Mouse (Mus musculus) layer of hippocampus, postnatal 10 days (tissue): ENCODE results near the gene Chst12. TPM values are rescaled to one million over a fixed set of nuclear protein-coding genes. Genes with fewer than 3 reads are reported as not detected.
"Not testable (repeated sequence)": the region's sequence is repeated elsewhere in the genome, so short reads cannot be mapped to it uniquely, and the experiment has no call there.

Experiments used
- DNase-seq, 2 experiments: peaks; one replicate each; pipeline ENCODE4 v3.0.0; 2021; ENCODE audit warnings: low spot score in 2 of 2
- long read RNA-seq: library from polyadenylated mRNA; stranded (forward); transcript quantifications from one replicate; pipeline ENCODE4 v2.0.0, GENCODE M21; 2023
- total RNA-seq, 2 experiments: library from RNA; stranded (reverse); gene quantifications; 2 replicates each; pipeline ENCODE4 v1.2.3; 2021

The Chst12 gene
- 10 to 100 TPM; 17.8 to 21.3 TPM for total RNA-seq
- long read RNA-seq, transcript Chst12-201 (2 exons, 2,331 nt) = major isoform, 25 of 33 reads
- long read RNA-seq, partial matches to known transcripts = 0 of 33 reads
- long read RNA-seq, other reads (novel, unspliced or antisense) = 6 of 33 reads

- DNase-seq = peak; percentile 98 to 99
Measured at GRCm38 (mm10) chr5:140505208-140505780, at the start of gene Chst12. TSS of gene Chst12 (plus strand) at chr5:140505550.

GRCm38 (mm10) chr5:140461476-140461875 is 43.9 kb upstream of the Chst12 start:
- DNase-seq = no peak

GRCm38 (mm10) chr5:140463151-140463550 is 42.2 kb upstream of the Chst12 start:
- DNase-seq = not testable (repeated sequence)

GRCm38 (mm10) chr5:140464943-140465342 is 40.4 kb upstream of the Chst12 start:
- DNase-seq = no peak

GRCm38 (mm10) chr5:140472336-140472735 is 33.0 kb upstream of the Chst12 start:
- no peak for DNase-seq

- DNase-seq = no peak
Measured at GRCm38 (mm10) chr5:140481458-140481857, 23.9 kb upstream of the Chst12 start.

GRCm38 (mm10) chr5:140491142-140491541 is 14.2 kb upstream of the Chst12 start:
- DNase-seq = no peak

GRCm38 (mm10) chr5:140492684-140493233 is 12.6 kb upstream of the Chst12 start:
- no peak for DNase-seq

GRCm38 (mm10) chr5:140498176-140498575 is 7.2 kb upstream of the Chst12 start:
- DNase-seq = no peak

- no peak for DNase-seq
Measured at GRCm38 (mm10) chr5:140500736-140501135, 4.6 kb upstream of the Chst12 start.

GRCm38 (mm10) chr5:140501982-140502836 is 3.1 kb upstream of the Chst12 start:
- DNase-seq = no peak

- not testable (repeated sequence) for DNase-seq
Measured at GRCm38 (mm10) chr5:140502925-140503324, 2.4 kb upstream of the Chst12 start.

- peak in 1 of 2 experiments; percentile 44 for DNase-seq
Measured at GRCm38 (mm10) chr5:140506096-140506794, 895 bp downstream of the Chst12 start.

GRCm38 (mm10) chr5:140507466-140508208 is 2.3 kb downstream of the Chst12 start:
- DNase-seq = no peak

- no peak for DNase-seq
Measured at GRCm38 (mm10) chr5:140508686-140509085, 3.3 kb downstream of the Chst12 start.

GRCm38 (mm10) chr5:140509204-140509603 is 3.9 kb downstream of the Chst12 start:
- no peak for DNase-seq

GRCm38 (mm10) chr5:140510012-140511000 is 5.0 kb downstream of the Chst12 start:
- DNase-seq = no peak

- no peak for DNase-seq
Measured at GRCm38 (mm10) chr5:140513921-140514320, 8.6 kb downstream of the Chst12 start.

GRCm38 (mm10) chr5:140514799-140515486 is 9.6 kb downstream of the Chst12 start:
- DNase-seq = no peak
